ENCODE assay signal across 21 mouse cellular contexts in the genomic region with DNA sequence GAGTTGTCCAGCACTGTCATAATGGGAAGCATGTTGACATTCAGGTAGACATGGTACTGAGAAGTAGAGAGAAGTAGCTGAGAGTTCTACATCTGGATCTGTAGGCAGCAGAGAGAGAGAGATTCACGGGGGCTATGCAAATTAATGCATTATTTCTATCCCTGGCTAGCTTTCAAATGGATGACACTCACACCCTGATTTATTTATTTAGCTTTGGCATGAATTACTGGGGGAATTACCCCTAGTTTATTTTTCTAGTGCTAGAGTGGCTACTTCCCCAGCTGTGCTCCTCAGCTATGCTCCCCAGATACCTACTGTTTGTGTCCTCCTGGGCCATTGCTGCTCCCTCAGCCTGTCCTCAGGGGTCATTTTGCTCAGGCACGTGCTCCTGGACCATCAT.
DNase-seq lines count a peak whose midpoint lies in the region; ATAC-seq and TF ChIP-seq lines count a peak whose summit lies in the region.
"Had no signal": no experiment of that assay in that cellular context is flagged by ENCODE, and none has a peak within 500 bp of the region (broad histone marks: within the 10 kb centered on the region; RNA-seq: fewer than 3 reads in every experiment).

No protein-coding gene starts in this region.

- H3K4me1 ChIP-seq in forebrain, embryonic 11.5 days (replicated peaks; ENCODE audit: control insufficient read depth, insufficient read depth, low read length), result no peaks in the 10 kb centered on the region
- peaks cover 16% of the 10 kb centered on the region for H3K4me1 ChIP-seq in forebrain, embryonic 10.5 days
- H3K4me1 ChIP-seq in lung, embryonic 14.5 days (ENCODE audit: insufficient read depth), result peaks cover 8% of the 10 kb centered on the region; the same call in 1 of the 2 replicates
- H3K4me1 ChIP-seq in lung, adult 2 months (ENCODE audit: control insufficient read depth, insufficient read depth, low read length), result no peaks in the 10 kb centered on the region
- no peaks in the 10 kb centered on the region for H3K4me1 ChIP-seq in neural tube, embryonic 14.5 days (ENCODE audit: control insufficient read depth, insufficient read depth, low read length)
- H3K4me1 ChIP-seq in neural tube, embryonic 15.5 days, result no peaks in the 10 kb centered on the region
- peaks cover 9% of the 10 kb centered on the region for H3K4me1 ChIP-seq in ES-Bruce4 (ENCODE audit: control insufficient read depth, insufficient read depth, low read length)
- H3K4me1 ChIP-seq: embryonic facial prominence, embryonic 12.5 days; forebrain, embryonic 13.5 days; forebrain, embryonic 15.5 days had no signal

- WGBS in forebrain, embryonic 11.5 days, result 63% methylated on average over 2 of the region's 2 CpGs
- WGBS in forebrain, embryonic 10.5 days, result 69% methylated on average over 2 of the region's 2 CpGs
- 18% methylated on average over 2 of the region's 2 CpGs for WGBS in lung, embryonic 14.5 days
- 34% methylated on average over 2 of the region's 2 CpGs for WGBS in lung, adult 2 months
- 12% methylated on average over 2 of the region's 2 CpGs for WGBS in neural tube, embryonic 14.5 days
- 26% methylated on average over 2 of the region's 2 CpGs for WGBS in neural tube, embryonic 15.5 days

- H3K4me3 ChIP-seq in forebrain, embryonic 11.5 days (ENCODE audit: low read depth, low read length), result no peak overlapping the region
- H3K4me3 ChIP-seq in forebrain, embryonic 10.5 days, result no peak overlapping the region
- H3K4me3 ChIP-seq in lung, embryonic 14.5 days (ENCODE audit: low read depth, low read length), result no peak overlapping the region
- H3K4me3 ChIP-seq in lung, adult 2 months (replicated peaks; ENCODE audit: extremely low read depth, low read depth, low read length), result no peak overlapping the region
- no peak overlapping the region for H3K4me3 ChIP-seq in neural tube, embryonic 14.5 days (ENCODE audit: low read depth, low read length)
- H3K4me3 ChIP-seq in neural tube, embryonic 15.5 days (replicated peaks), result no peak overlapping the region
- H3K4me3 ChIP-seq in ES-Bruce4 (ENCODE audit: low read depth, low read length), result no peak overlapping the region
- H3K4me3 ChIP-seq in gastrocnemius, adult 2 months, result no peak overlapping the region
- H3K4me3 ChIP-seq: embryonic facial prominence, embryonic 10.5 days; embryonic facial prominence, embryonic 12.5 days; forebrain, embryonic 13.5 days; forebrain, embryonic 15.5 days had no signal

- no peak overlapping the region for H3K27ac ChIP-seq in forebrain, embryonic 11.5 days (ENCODE audit: low read depth, low read length)
- no peak overlapping the region for H3K27ac ChIP-seq in forebrain, embryonic 10.5 days
- no peak overlapping the region for H3K27ac ChIP-seq in lung, embryonic 14.5 days (ENCODE audit: low read depth)
- no peak overlapping the region for H3K27ac ChIP-seq in neural tube, embryonic 14.5 days (ENCODE audit: low read depth, low read length)
- no peak overlapping the region for H3K27ac ChIP-seq in neural tube, embryonic 15.5 days (replicated peaks)
- H3K27ac ChIP-seq in ES-Bruce4 (ENCODE audit: insufficient read depth, low read length), result peak overlapping the region; percentile 9; the same call in 1 of the 2 replicates
- no peak overlapping the region for H3K27ac ChIP-seq in gastrocnemius, adult 2 months
- H3K27ac ChIP-seq: embryonic facial prominence, embryonic 10.5 days; embryonic facial prominence, embryonic 12.5 days; forebrain, embryonic 13.5 days; forebrain, embryonic 15.5 days had no signal

- no peak for ATAC-seq in forebrain, embryonic 11.5 days (replicated peaks; ENCODE audit: low FRiP score)
- no peak for ATAC-seq in lung, embryonic 14.5 days (ENCODE audit: insufficient read depth)
- peak; percentile 14; the same call in 1 of the 2 replicates for ATAC-seq in neural tube, embryonic 14.5 days (ENCODE audit: low read depth)
- ATAC-seq in neural tube, embryonic 15.5 days (ENCODE audit: low FRiP score), result no peak
- ATAC-seq: forebrain, embryonic 13.5 days; forebrain, embryonic 15.5 days; forebrain, postnatal 0 days had no signal

- no peak for TF ChIP-seq CTCF in lung, embryonic 14.5 days (IDR thresholded peaks at IDR 0.05; ENCODE audit: low read depth)
- TF ChIP-seq CTCF in lung, adult 2 months (IDR thresholded peaks at IDR 0.05; ENCODE audit: insufficient read depth, low read length), result no peak
- TF ChIP-seq CTCF in ES-Bruce4 (IDR thresholded peaks at IDR 0.05; ENCODE audit: low read depth, low read length), result no peak
- TF ChIP-seq CTCF in gastrocnemius, adult 2 months (IDR thresholded peaks at IDR 0.05), result no peak

- no peak overlapping the region for H3K9ac ChIP-seq in forebrain, embryonic 11.5 days (ENCODE audit: low read length)
- no peak overlapping the region for H3K9ac ChIP-seq in lung, embryonic 14.5 days
- no peak overlapping the region for H3K9ac ChIP-seq in neural tube, embryonic 14.5 days (replicated peaks; ENCODE audit: low read depth, low read length)
- no peak overlapping the region for H3K9ac ChIP-seq in neural tube, embryonic 15.5 days (replicated peaks)
- no peak overlapping the region for H3K9ac ChIP-seq in ES-Bruce4 (ENCODE audit: low read depth, poor library complexity, severe bottlenecking)
- H3K9ac ChIP-seq: embryonic facial prominence, embryonic 12.5 days; forebrain, embryonic 13.5 days; forebrain, embryonic 15.5 days; forebrain, postnatal 0 days had no signal

- H3K27me3 ChIP-seq in forebrain, embryonic 11.5 days (ENCODE audit: control insufficient read depth, insufficient read depth, low read length), result no peaks in the 10 kb centered on the region
- H3K27me3 ChIP-seq in forebrain, embryonic 10.5 days (ENCODE audit: poor library complexity, severe bottlenecking), result no peaks in the 10 kb centered on the region
- no peaks in the 10 kb centered on the region for H3K27me3 ChIP-seq in lung, embryonic 14.5 days (ENCODE audit: insufficient read depth, low read length)
- no peaks in the 10 kb centered on the region for H3K27me3 ChIP-seq in neural tube, embryonic 14.5 days (ENCODE audit: control insufficient read depth, insufficient read depth, low read length)
- no peaks in the 10 kb centered on the region for H3K27me3 ChIP-seq in neural tube, embryonic 15.5 days (replicated peaks)
- H3K27me3 ChIP-seq in ES-Bruce4 (ENCODE audit: control insufficient read depth, insufficient read depth, low read length, poor library complexity, severe bottlenecking), result no peaks in the 10 kb centered on the region
- H3K27me3 ChIP-seq: embryonic facial prominence, embryonic 12.5 days; forebrain, embryonic 13.5 days; forebrain, embryonic 15.5 days had no signal

- no peaks in the 10 kb centered on the region for H3K36me3 ChIP-seq in forebrain, embryonic 11.5 days (ENCODE audit: control insufficient read depth, insufficient read depth, low read length)
- H3K36me3 ChIP-seq in forebrain, embryonic 10.5 days (replicated peaks), result no peaks in the 10 kb centered on the region
- H3K36me3 ChIP-seq in lung, embryonic 14.5 days (ENCODE audit: insufficient read depth), result no peaks in the 10 kb centered on the region
- no peaks in the 10 kb centered on the region for H3K36me3 ChIP-seq in neural tube, embryonic 14.5 days (ENCODE audit: control insufficient read depth, insufficient read depth, low read length)
- no peaks in the 10 kb centered on the region for H3K36me3 ChIP-seq in neural tube, embryonic 15.5 days
- H3K36me3 ChIP-seq in ES-Bruce4 (ENCODE audit: control insufficient read depth, insufficient read depth, low read length, poor library complexity, severe bottlenecking), result no peaks in the 10 kb centered on the region
- H3K36me3 ChIP-seq: embryonic facial prominence, embryonic 10.5 days; embryonic facial prominence, embryonic 12.5 days; forebrain, embryonic 15.5 days had no signal

- no peak for TF ChIP-seq POLR2A in lung, adult 2 months (IDR thresholded peaks at IDR 0.05; ENCODE audit: borderline replicate concordance, extremely low read depth, low read depth, low read length)
- TF ChIP-seq POLR2A in ES-Bruce4 (IDR thresholded peaks at IDR 0.05; ENCODE audit: insufficient read depth, low read length), result no peak

- intact Hi-C loops in gastrocnemius, adult 2 months (cut with DNase I), result no loop called here

- no peak overlapping the region for H3K4me2 ChIP-seq in forebrain, embryonic 11.5 days (ENCODE audit: low read depth, low read length, severe bottlenecking)
- no peak overlapping the region for H3K4me2 ChIP-seq in lung, embryonic 14.5 days
- H3K4me2 ChIP-seq in neural tube, embryonic 14.5 days (ENCODE audit: low read depth, low read length), result no peak overlapping the region
- H3K4me2 ChIP-seq in neural tube, embryonic 15.5 days, result no peak overlapping the region
- H3K4me2 ChIP-seq: embryonic facial prominence, embryonic 12.5 days; forebrain, embryonic 13.5 days; forebrain, embryonic 15.5 days had no signal

- DNase-seq in forebrain, embryonic 11.5 days (ENCODE audit: low spot score), result peak; percentile 23
- DNase-seq in forebrain, embryonic 10.5 days (ENCODE audit: extremely low spot score, low spot score), result no peak
- DNase-seq in lung, embryonic 14.5 days, result peak; percentile 57
- DNase-seq in lung, adult 2 months, result no peak
- DNase-seq in gastrocnemius, adult 2 months, result no peak
- DNase-seq: adrenal gland, adult 8-10 months; adrenal gland, postnatal 14 days; adrenal gland, postnatal 36 days; cerebellum, adult 11-12 months; cerebellum, adult 2 months; cerebellum, adult 9-10 months; cerebellum, postnatal 10 days; cerebellum, postnatal 25 days; forebrain, postnatal 0 days had no signal

- no peak for TF ChIP-seq EP300 in ES-Bruce4 (IDR thresholded peaks at IDR 0.05; ENCODE audit: insufficient read depth, low read depth, low read length)

- no peaks in the 10 kb centered on the region for H3K9me3 ChIP-seq in forebrain, embryonic 11.5 days (ENCODE audit: control insufficient read depth, low read length)
- no peaks in the 10 kb centered on the region for H3K9me3 ChIP-seq in forebrain, embryonic 10.5 days
- H3K9me3 ChIP-seq in lung, embryonic 14.5 days (ENCODE audit: low read depth, low read length), result no peaks in the 10 kb centered on the region
- H3K9me3 ChIP-seq in neural tube, embryonic 14.5 days (ENCODE audit: control insufficient read depth, low read length), result no peaks in the 10 kb centered on the region
- no peaks in the 10 kb centered on the region for H3K9me3 ChIP-seq in neural tube, embryonic 15.5 days (replicated peaks)
- H3K9me3 ChIP-seq in ES-Bruce4 (replicated peaks; ENCODE audit: control insufficient read depth, insufficient read depth, low read length, poor library complexity, severe bottlenecking), result no peaks in the 10 kb centered on the region
- H3K9me3 ChIP-seq: embryonic facial prominence, embryonic 10.5 days; embryonic facial prominence, embryonic 12.5 days; forebrain, embryonic 13.5 days; forebrain, embryonic 15.5 days had no signal

Comparison
In these comparisons a context has a peak if more than half of its experiments do, and no peak if none do; other contexts are left out.
1. DNase-seq: peak in forebrain, embryonic 11.5 days (single experiment) and lung, embryonic 14.5 days (single experiment); none in forebrain, embryonic 10.5 days (single experiment), lung, adult 2 months (single experiment) and gastrocnemius, adult 2 months (single experiment).